Mouse (Mus musculus): ENCODE results near the gene Hspb2. TPM values are rescaled to one million over a fixed set of nuclear protein-coding genes. Genes with fewer than 3 reads are reported as not detected.

Hspb2 gene
- polyA plus RNA-seq, 1 experiment from 2014 or later, result 322 TPM

DNA sequence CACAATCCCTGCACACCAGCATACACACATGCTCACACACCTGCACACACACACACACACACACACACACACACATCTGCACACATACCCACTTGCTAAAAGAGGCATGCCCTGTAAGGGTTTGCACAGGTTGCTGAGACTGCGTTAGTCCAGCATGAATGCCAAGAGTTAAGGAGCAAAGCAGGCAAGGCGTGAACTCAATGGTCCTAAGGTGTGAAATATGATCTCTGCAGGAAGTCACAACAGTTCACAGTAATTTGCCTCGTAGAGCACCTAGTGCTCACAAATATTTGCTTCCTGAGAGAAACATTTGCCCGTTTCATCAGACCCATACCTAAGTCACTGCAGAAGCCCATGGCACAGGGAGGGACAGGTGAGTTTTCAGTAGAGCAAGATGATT is 38.0 kb downstream of the Hspb2 start:
- no peak overlapping the region for H3K9ac ChIP-seq (ENCODE audit: low read length)
- H3K4me1 ChIP-seq (ENCODE audit: control insufficient read depth in 2 of 2, insufficient read depth in 2 of 2, low read length in 2 of 2), result no peaks in the 10 kb centered on the region
- no peak for ATAC-seq (ENCODE audit: insufficient number of reproducible peaks, insufficient read depth, low FRiP score, low read depth)
- no peak overlapping the region for H3K27ac ChIP-seq (replicated peaks in 1 of 2; ENCODE audit: control insufficient read depth in 1 of 2, insufficient read depth in 1 of 2, low read depth in 2 of 2, low read length in 2 of 2)
- 56% methylated on average over 4 of the region's 4 CpGs for WGBS
- peaks cover 11% of the 10 kb centered on the region for H3K36me3 ChIP-seq (ENCODE audit: control insufficient read depth, insufficient read depth, low read length)
- H3K4me2 ChIP-seq (ENCODE audit: low read length), result no peak overlapping the region
- H3K4me3 ChIP-seq (ENCODE audit: control insufficient read depth in 1 of 2, insufficient read depth in 1 of 2, low read depth in 1 of 2, low read length in 2 of 2), result no peak overlapping the region
- H3K9me3 ChIP-seq (ENCODE audit: control insufficient read depth, low read length), result no peaks in the 10 kb centered on the region
- no peaks in the 10 kb centered on the region for H3K27me3 ChIP-seq (ENCODE audit: control insufficient read depth, insufficient read depth, low read length)

DNA sequence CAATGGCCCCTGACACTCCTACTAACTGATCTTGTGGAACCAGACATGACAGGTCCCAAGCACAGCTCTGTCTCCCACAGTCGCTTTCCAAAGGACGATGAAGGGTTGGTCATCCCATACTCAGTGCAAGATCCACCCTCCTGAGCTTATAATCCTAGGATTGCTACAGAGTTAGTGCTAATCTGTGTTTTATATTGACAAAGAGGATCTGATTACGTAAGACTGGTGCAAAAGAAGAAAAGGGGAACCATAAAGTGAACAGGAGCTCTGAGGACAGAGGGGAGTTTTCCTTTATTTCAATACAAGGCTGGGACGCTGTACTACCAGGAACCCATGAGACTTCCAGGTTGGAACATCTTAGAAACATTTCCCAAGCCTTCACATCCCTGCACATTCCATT is 40.8 kb downstream of the Hspb2 start:
- 77% methylated on average over 4 of the region's 4 CpGs for WGBS
- no peak for ATAC-seq (ENCODE audit: insufficient number of reproducible peaks, insufficient read depth, low FRiP score, low read depth)
- H3K36me3 ChIP-seq (ENCODE audit: control insufficient read depth, insufficient read depth, low read length), result peaks cover 18% of the 10 kb centered on the region
- no peaks in the 10 kb centered on the region for H3K27me3 ChIP-seq (ENCODE audit: control insufficient read depth, insufficient read depth, low read length)
- H3K9me3 ChIP-seq (ENCODE audit: control insufficient read depth, low read length), result no peaks in the 10 kb centered on the region
- no peak overlapping the region for H3K4me2 ChIP-seq (ENCODE audit: low read length)
- no peak overlapping the region for H3K4me3 ChIP-seq (ENCODE audit: control insufficient read depth in 1 of 2, insufficient read depth in 1 of 2, low read depth in 1 of 2, low read length in 2 of 2)
- H3K4me1 ChIP-seq (ENCODE audit: control insufficient read depth in 2 of 2, insufficient read depth in 2 of 2, low read length in 2 of 2), result no peaks in the 10 kb centered on the region
- no peak overlapping the region for H3K9ac ChIP-seq (ENCODE audit: low read length)
- H3K27ac ChIP-seq (replicated peaks in 1 of 2; ENCODE audit: control insufficient read depth in 1 of 2, insufficient read depth in 1 of 2, low read depth in 2 of 2, low read length in 2 of 2), result no peak overlapping the region

DNA sequence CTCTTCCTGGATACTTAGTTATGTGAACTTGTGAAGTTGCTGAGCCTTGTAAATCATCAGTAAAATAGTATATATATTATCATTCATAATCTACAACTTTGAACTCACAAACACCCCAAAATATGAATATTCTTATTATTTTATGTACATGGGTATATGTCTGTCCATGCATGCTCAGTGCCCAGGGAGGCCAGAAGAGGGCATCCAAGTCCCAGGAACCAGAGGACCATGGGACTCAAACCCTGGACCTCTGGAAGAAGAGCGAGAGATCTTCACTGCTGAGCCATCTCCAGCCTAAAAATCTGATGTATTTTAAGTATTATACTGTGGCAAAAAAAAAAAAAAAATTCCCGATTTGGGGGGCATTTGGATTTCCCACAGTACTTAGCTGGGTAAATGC is 43.0 kb downstream of the Hspb2 start:
- no peak for ATAC-seq (ENCODE audit: insufficient number of reproducible peaks, insufficient read depth, low FRiP score, low read depth)
- H3K27me3 ChIP-seq (ENCODE audit: control insufficient read depth, insufficient read depth, low read length), result no peaks in the 10 kb centered on the region
- H3K4me3 ChIP-seq (ENCODE audit: control insufficient read depth in 1 of 2, insufficient read depth in 1 of 2, low read depth in 1 of 2, low read length in 2 of 2), result no peak overlapping the region
- no peak overlapping the region for H3K9ac ChIP-seq (ENCODE audit: low read length)
- 15% methylated on average over 2 of the region's 2 CpGs for WGBS
- no peak overlapping the region for H3K27ac ChIP-seq (replicated peaks in 1 of 2; ENCODE audit: control insufficient read depth in 1 of 2, insufficient read depth in 1 of 2, low read depth in 2 of 2, low read length in 2 of 2)
- H3K36me3 ChIP-seq (ENCODE audit: control insufficient read depth, insufficient read depth, low read length), result peaks cover 19% of the 10 kb centered on the region; the same call in 1 of the 2 replicates
- no peaks in the 10 kb centered on the region for H3K4me1 ChIP-seq (ENCODE audit: control insufficient read depth in 2 of 2, insufficient read depth in 2 of 2, low read length in 2 of 2)
- no peaks in the 10 kb centered on the region for H3K9me3 ChIP-seq (ENCODE audit: control insufficient read depth, low read length)
- no peak overlapping the region for H3K4me2 ChIP-seq (ENCODE audit: low read length)

DNA sequence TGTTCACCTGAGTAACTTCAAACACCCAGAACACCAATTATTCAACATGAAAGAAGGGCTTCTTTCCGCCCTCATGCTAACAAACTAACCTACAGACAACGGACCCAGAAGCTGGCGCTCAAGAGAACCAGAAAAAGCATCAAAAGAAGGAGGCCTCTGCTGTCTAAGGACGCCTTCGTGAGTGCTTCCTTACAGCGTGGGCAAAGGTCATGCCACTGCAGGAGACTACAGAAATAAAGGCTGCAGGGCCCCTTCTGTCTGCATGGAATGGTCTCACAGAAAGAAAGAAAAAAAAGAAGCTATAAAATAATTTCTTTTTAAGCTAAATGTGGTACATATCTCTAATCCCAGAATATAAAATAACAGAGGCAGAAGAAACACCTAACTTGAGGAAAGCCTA is 47.2 kb downstream of the Hspb2 start:
- Histone ChIP-seq H3K36me3 (ENCODE audit: control insufficient read depth, insufficient read depth, low read length) (peaks cover 20% of the 10 kb centered on the region; the same call in 1 of the 2 replicates), H3K27me3 (ENCODE audit: control insufficient read depth, insufficient read depth, low read length) (peaks cover 2% of the 10 kb centered on the region; the same call in 1 of the 2 replicates), H3K27ac (replicated peaks in 1 of 2; ENCODE audit: control insufficient read depth in 1 of 2, insufficient read depth in 1 of 2, low read depth in 2 of 2, low read length in 2 of 2) (no peak overlapping the region), H3K9ac (ENCODE audit: low read length) (no peak overlapping the region), H3K4me2 (ENCODE audit: low read length) (no peak overlapping the region), H3K4me1 (ENCODE audit: control insufficient read depth in 2 of 2, insufficient read depth in 2 of 2, low read length in 2 of 2) (peaks cover 3 to 5% of the 10 kb centered on the region in 2 experiments; a peak in 2 of 4 replicates), H3K9me3 (ENCODE audit: control insufficient read depth, low read length) (no peaks in the 10 kb centered on the region), H3K4me3 (ENCODE audit: control insufficient read depth in 1 of 2, insufficient read depth in 1 of 2, low read depth in 1 of 2, low read length in 2 of 2) (no peak overlapping the region)
- ATAC-seq (ENCODE audit: insufficient number of reproducible peaks, insufficient read depth, low FRiP score, low read depth), result no peak
- WGBS, result 71% methylated on average over 6 of the region's 6 CpGs

Other genes with a start within 250 kb of the Hspb2 start
- 88.7 and 98.4 TPM in 2 replicates for gene Pts, start 223.6 kb downstream of the Hspb2 start, polyA plus RNA-seq (2014; fragmentation: Nextera tagmentation; extraction: Ambion mirVana)
- 4.5 and 5.5 TPM in 2 replicates for gene Il18, start 197.5 kb downstream of the Hspb2 start, polyA plus RNA-seq (2014; fragmentation: Nextera tagmentation; extraction: Ambion mirVana)
- gene Bco2, start 197.2 kb downstream of the Hspb2 start, polyA plus RNA-seq (2014; fragmentation: Nextera tagmentation; extraction: Ambion mirVana), result 0.12 TPM in 1 of 2 replicates, not detected in the other
- gene Tex12, start 191.0 kb downstream of the Hspb2 start, polyA plus RNA-seq (2014; fragmentation: Nextera tagmentation; extraction: Ambion mirVana), result 0.31 TPM in 1 of 2 replicates, not detected in the other
- gene Sdhd, start 148.5 kb downstream of the Hspb2 start, polyA plus RNA-seq (2014; fragmentation: Nextera tagmentation; extraction: Ambion mirVana), result 751 and 787 TPM in 2 replicates
- gene Timm8b, start 148.4 kb downstream of the Hspb2 start, polyA plus RNA-seq (2014; fragmentation: Nextera tagmentation; extraction: Ambion mirVana), result 338 and 373 TPM in 2 replicates
- 1.9 TPM in 2 replicates for gene Pih1d2, start 135.0 kb downstream of the Hspb2 start, polyA plus RNA-seq (2014; fragmentation: Nextera tagmentation; extraction: Ambion mirVana)
- gene Nkapd1, start 134.9 kb downstream of the Hspb2 start, polyA plus RNA-seq (2014; fragmentation: Nextera tagmentation; extraction: Ambion mirVana), result 15.4 and 18.3 TPM in 2 replicates
- gene Dlat, start 92.6 kb downstream of the Hspb2 start, polyA plus RNA-seq (2014; fragmentation: Nextera tagmentation; extraction: Ambion mirVana), result 161 TPM in 2 replicates
- gene Dixdc1, start 12.8 kb downstream of the Hspb2 start, polyA plus RNA-seq (2014; fragmentation: Nextera tagmentation; extraction: Ambion mirVana), result 11.9 and 12.5 TPM in 2 replicates
- gene 2310030G06Rik, start 5.8 kb downstream of the Hspb2 start, polyA plus RNA-seq (2014; fragmentation: Nextera tagmentation; extraction: Ambion mirVana), result 10.3 and 11.4 TPM in 2 replicates
- 1,286 and 1,345 TPM in 2 replicates for gene Cryab, start 1.0 kb downstream of the Hspb2 start, polyA plus RNA-seq (2014; fragmentation: Nextera tagmentation; extraction: Ambion mirVana)
- 9.0 and 9.1 TPM in 2 replicates for gene Fdxacb1, start 15.9 kb upstream of the Hspb2 start, polyA plus RNA-seq (2014; fragmentation: Nextera tagmentation; extraction: Ambion mirVana)
- 28.5 and 31.5 TPM in 2 replicates for gene Alg9, start 22.7 kb upstream of the Hspb2 start, polyA plus RNA-seq (2014; fragmentation: Nextera tagmentation; extraction: Ambion mirVana)
- 27.5 and 33.4 TPM in 2 replicates for gene 1110032A03Rik, start 23.2 kb upstream of the Hspb2 start, polyA plus RNA-seq (2014; fragmentation: Nextera tagmentation; extraction: Ambion mirVana)
- 38.8 and 39.4 TPM in 2 replicates for gene Ppp2r1b, start 92.9 kb upstream of the Hspb2 start, polyA plus RNA-seq (2014; fragmentation: Nextera tagmentation; extraction: Ambion mirVana)

Measured in heart, embryonic 14.5 days (tissue).